Mouse (Mus musculus): ENCODE measurements around the gene St5. TPM values are rescaled to one million over a fixed set of nuclear protein-coding genes. Genes with fewer than 3 reads are reported as not detected.

St5 gene
- total RNA-seq, 2 experiments from 2014 or later = 45.5 to 47.6 TPM

DNA sequence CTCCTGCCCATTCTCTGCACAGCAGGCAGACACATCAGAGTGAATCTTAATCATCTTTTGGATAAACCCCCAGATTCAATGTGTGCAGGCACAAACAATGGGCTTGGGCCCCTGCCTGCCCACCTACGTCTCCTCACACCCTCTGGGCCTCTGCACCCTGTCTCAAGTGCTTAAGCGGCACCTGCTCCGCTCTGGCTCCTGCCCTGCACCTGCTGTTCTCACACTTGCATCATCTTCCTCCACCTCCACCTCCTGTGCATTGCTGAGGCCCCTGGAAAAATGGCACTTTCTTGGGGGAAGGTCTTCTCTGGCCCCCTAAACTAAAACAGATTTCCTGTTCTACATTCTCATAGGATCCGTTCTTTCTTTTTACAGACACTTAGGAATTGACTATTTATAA is 169.5 kb downstream of the St5 start:
- no peak for DNase-seq (ENCODE audit: low spot score in 2 of 2)

DNA sequence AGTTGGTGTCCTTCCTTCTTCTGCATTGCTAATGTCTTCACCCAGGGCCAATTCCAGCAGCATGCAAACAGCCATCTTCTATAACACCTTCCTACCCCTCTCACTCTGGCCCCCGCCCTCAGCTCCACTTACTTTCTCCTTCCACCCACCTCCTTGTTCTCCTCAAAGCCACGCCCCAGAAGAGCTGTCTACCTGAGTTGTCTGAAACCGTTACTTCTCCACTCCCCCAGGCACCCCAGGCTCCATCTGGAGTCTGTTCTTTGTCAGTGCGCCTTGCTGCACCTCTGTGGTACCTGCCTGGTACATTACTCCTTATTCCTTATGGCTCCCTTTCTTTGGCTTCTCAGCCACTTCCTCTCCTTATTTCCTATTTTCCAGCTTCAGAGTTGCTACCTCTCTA is 170.3 kb downstream of the St5 start:
- DNase-seq (ENCODE audit: low spot score in 2 of 2) = no peak

GRCm38 (mm10) chr7:109532691-109533090 is 170.7 kb downstream of the St5 start:
- DNase-seq (ENCODE audit: low spot score in 2 of 2) = no peak

GRCm38 (mm10) chr7:109531501-109531900 is 171.9 kb downstream of the St5 start:
- DNase-seq (ENCODE audit: low spot score in 2 of 2) = no peak

- DNase-seq (ENCODE audit: low spot score in 2 of 2) = no peak
These were observed 173.7 kb downstream of the St5 start for GRCm38 (mm10) chr7:109529741-109530140.

DNA sequence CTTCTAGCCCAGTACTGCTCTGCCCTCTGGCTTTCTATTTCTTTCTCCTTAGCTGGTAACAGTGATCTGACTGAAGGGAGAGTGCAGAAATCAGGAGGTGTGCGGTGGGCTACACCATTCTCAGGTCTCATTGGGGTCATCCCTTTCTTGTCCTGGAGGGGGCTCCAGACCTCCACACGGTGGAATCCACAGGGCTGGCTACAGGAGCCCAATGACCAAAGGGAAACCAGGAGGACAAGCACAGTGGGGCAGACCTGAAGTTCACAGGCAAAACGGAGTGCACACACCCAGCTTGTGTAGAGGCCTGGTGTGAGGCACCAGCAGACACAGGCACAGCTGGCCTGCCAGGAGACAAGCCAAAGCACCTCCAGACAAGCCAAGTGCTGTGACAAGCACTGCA is 175.0 kb downstream of the St5 start:
- DNase-seq (ENCODE audit: low spot score in 2 of 2) = peak; percentile 35 to 68

DNA sequence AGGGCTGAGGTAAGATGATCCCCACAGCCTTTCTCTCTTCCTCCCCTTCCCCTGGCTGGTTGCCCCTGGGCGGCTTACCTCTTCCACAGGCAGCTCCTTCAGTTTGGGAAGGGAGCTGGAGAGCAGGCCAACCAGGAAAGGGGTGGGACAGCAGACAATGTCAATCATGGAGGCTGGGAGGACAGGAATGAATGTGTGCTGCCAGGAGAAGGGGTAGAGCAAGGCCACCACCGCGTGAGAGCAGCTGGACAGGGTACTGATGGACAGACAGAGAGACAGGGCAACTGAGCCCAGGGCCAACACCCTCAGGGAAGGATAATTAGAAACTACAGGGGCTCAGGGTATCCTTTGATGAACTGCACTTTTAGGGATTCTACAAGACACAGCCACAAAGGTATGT is 175.9 kb downstream of the St5 start:
- DNase-seq (ENCODE audit: low spot score in 2 of 2) = no peak

DNA sequence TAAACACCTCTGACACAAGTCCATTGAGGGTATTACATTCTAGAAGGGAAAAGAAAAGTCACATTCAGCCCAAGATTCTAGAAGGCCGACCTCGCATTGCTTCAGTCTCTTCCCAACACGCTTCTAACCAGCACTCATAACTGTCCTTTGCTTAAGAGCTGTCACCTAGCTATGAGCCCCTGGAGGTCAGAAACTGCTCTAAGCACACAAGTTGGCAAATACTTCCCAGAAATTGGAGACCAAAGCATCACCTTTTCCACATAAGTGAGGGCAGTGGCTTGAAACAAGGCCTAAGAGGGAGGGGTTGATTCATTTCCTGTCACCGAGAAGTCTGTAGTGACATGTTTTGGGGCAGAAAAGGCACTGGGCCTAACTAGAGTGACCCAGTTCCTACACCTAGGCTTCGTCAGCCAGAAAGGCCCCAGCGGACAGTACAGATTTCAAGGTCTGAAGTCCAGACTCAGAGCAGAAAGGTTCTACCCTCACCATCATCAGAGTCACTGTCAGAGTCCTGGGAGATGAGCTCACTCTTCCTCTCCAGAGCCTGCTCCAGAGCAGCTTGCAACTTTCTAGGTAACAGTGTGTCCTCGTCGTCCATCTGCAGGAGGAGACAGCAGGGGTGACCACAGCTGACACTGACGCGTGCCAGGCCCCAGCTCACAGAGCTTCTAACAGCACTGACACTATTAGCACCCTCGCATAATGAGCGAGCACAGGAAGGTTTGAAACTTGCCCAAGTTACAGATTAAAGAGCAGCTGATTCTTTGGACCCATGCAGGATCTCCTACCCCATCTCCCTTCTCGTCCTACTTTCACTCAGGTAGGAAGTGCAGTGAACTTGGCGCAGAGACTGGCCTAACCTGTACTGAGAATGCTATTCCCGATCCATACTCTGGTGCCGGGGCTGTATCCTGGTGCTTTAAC is 177.4 kb downstream of the St5 start:
- DNase-seq (ENCODE audit: low spot score in 2 of 2) = no peak

- no peak for DNase-seq (ENCODE audit: low spot score in 2 of 2)
These were observed 178.6 kb downstream of the St5 start for GRCm38 (mm10) chr7:109524763-109525162.

GRCm38 (mm10) chr7:109524442-109524744 is 179.0 kb downstream of the St5 start:
- no peak for DNase-seq (ENCODE audit: low spot score in 2 of 2)

DNA sequence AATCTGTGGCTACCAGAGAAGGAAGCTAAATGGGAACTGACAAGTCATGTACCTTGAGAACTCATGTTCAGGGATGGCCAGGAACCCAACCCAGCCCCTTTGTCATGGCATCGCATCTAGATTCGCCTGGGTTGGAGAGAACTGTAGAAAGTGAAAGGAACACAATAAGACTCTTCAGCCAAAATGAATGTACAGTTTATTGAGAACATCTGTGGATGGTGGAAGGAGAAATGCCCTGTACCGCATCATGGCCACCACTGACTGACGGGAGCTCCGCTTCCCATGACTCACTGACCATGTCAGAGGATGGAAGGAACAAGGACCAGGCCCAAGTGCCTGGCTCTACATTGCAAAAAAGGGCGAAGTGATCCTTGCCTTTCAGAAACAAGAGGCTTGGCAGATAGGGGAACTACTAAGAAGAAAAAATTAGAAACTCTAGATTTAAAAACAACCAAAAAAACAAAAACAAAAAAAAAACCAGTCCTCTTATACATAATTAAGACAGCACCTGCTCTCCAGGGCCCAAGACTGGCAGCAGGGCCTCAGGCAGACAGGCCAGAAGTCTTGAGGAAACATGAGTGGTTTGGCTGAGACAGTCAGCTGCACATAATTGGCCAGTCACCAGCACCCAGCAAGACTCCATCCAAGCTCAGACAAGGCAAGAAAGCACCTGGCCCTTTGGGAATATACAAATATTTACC is 179.5 kb downstream of the St5 start:
- no peak for DNase-seq (ENCODE audit: low spot score in 2 of 2)

DNA sequence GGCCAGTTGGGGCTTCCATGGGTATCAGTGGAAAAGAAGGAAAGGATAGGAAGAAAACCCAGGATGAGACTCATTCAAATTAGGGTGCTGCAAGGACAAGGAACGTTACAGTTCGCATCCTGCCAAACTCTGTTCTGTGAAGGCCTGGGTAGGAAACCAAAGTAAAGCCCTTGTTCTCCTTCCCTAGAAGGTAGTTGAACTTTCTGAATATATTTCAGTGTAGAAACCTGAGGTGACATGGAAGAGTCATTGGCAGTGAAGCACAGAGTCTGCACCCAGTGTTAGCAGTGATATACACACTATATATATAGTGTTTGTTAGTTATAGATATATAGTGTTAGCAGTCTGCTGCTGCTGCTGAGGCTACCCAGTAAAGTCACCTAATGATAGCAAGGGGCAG is 180.1 kb downstream of the St5 start:
- no peak for DNase-seq (ENCODE audit: low spot score in 2 of 2)

- no peak for DNase-seq (ENCODE audit: low spot score in 2 of 2)
These were observed 181.3 kb downstream of the St5 start for GRCm38 (mm10) chr7:109522084-109522483.

DNA sequence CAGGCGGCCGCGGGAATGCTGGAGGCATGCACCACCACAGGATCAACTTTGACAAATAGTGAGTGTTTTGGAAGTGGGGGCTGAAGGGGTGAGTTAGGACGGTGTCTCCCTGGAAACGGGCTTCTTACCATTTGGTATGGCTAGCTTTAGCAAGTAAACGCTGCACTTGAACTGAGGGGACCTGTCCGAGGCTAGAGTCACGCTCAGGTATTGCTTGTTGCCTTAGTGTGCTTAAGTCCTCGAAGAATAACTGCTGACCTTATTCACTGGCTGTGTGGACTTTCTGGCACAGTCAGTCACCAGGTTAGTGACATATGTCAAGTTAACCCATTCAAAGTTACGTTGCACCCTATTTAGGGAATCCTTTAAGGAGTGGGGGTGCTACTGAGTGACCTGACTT is 183.5 kb downstream of the St5 start:
- no peak for DNase-seq (ENCODE audit: low spot score in 2 of 2)

- DNase-seq (ENCODE audit: low spot score in 2 of 2) = peak; percentile 98 to 99
These were observed 184.3 kb downstream of the St5 start, which contains the start of gene Rpl27a for GRCm38 (mm10) chr7:109518838-109519696. Gene Rpl27a (plus strand): TSS chr7:109519147.

- no peak for DNase-seq (ENCODE audit: low spot score in 2 of 2)
These were observed 185.2 kb downstream of the St5 start for GRCm38 (mm10) chr7:109518036-109518681.

DNA sequence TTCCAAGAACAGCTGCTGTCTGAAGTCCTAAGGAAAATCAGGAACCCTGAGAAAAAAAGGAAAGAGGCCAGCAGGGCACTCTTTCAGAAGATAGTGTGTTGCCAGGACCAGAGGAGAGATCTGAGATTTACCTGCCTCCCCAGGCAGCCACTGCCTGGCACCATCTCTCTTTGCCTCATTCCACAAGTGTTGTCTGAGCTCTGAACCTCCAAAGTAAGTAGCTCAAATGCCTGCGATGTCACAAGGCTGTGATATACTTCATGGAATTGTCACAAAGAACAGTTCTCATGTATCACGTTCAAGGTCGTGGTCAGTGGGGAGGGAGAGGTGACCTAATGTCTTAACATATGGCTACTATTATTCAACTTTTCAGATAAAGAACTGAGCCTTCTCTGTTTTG is 186.9 kb downstream of the St5 start:
- no peak for DNase-seq (ENCODE audit: low spot score in 2 of 2)

GRCm38 (mm10) chr7:109511838-109512237 is 191.6 kb downstream of the St5 start:
- no peak for DNase-seq (ENCODE audit: low spot score in 2 of 2)

GRCm38 (mm10) chr7:109510799-109511198 is 192.6 kb downstream of the St5 start:
- DNase-seq (ENCODE audit: low spot score in 2 of 2) = no peak

- DNase-seq (ENCODE audit: low spot score in 2 of 2) = no peak
These were observed 195.4 kb downstream of the St5 start, which contains the start of gene Trim66 for GRCm38 (mm10) chr7:109508034-109508433. Gene Trim66 (minus strand): TSS chr7:109508134.

- no peak for DNase-seq (ENCODE audit: low spot score in 2 of 2)
These were observed 195.8 kb downstream of the St5 start for GRCm38 (mm10) chr7:109507572-109507971.
